Mouse (Mus musculus): ENCODE measurements around the gene Psd4.

DNA sequence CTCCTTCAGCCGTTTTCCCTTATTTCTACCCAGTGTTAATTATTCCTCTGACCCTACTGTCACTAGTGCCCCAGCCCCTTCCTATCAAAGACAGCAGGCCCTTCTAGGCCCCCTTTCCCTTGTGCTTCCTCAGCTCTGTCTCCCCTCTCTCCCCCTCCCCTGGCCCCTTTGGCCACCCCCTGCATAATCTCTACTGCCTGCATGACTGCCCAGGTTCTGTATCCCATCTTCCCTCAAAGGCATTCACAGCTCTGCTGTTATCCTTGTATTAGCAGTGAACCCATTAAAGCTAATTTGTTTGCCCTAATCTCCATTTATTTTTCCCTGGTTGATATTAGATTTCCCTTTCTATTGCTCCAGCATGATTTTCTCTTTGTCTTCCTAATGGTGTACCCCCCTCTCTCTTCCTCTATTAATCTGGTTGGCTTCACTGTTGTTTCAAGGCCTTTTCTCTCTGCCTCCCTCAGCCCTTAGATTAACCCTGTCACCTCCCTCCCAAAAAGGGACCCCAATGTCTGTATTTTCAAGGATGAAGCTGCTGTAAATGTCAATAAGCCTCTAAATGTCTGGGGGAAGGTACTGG, 87.1 kb downstream of the Psd4 start:
- TF ChIP-seq MAX (IDR thresholded peaks at IDR 0.05) (no peak), CTCF (IDR thresholded peaks at IDR 0.05; ENCODE audit: control insufficient read depth, insufficient read depth, insufficient read length) (no peak), FOSL1 (IDR thresholded peaks at IDR 0.05; ENCODE audit: insufficient read depth, low read length, poor library complexity, severe bottlenecking) (no peak), MYOD1 (IDR thresholded peaks at IDR 0.05; ENCODE audit: control insufficient read depth, insufficient read length, low read depth) (no peak), MYOG (IDR thresholded peaks at IDR 0.05; ENCODE audit: control insufficient read depth, extremely low read depth, insufficient read length) (no peak)
